Mouse (Mus musculus) C2C12 (cell line): ENCODE results near the gene Tanc1.

Source experiments
- CTCF ChIP-seq: IDR thresholded peaks from one replicate; pipeline ENCODE4 v1.5.1; 2011; ENCODE audit not compliant: control insufficient read depth, insufficient read depth, insufficient read length
- MAX ChIP-seq: IDR thresholded peaks from one replicate; pipeline ENCODE4 v1.6.1; 2011; ENCODE audit warnings: mild to moderate bottlenecking, control low read depth
- MYOD1 ChIP-seq: IDR thresholded peaks from one replicate; pipeline ENCODE4 v1.6.1; 2011; ENCODE audit warnings: low read depth; ENCODE audit not compliant: control insufficient read depth, insufficient read length

GRCm38 (mm10) chr2:59718601-59719416 is 107.0 kb downstream of the Tanc1 start:
- TF ChIP-seq CTCF (no peak), MAX (no peak), MYOD1 (no peak)
